Mouse (Mus musculus): ENCODE measurements around the gene Fndc11. TPM values are rescaled to one million over a fixed set of nuclear protein-coding genes. Genes with fewer than 3 reads are reported as not detected.
"Not testable (repeated sequence)": the region's sequence is repeated elsewhere in the genome, so short reads cannot be mapped to it uniquely, and the experiment has no call there.

The Fndc11 gene
- polyA plus RNA-seq, 1 experiment from 2014 or later, result not detected

DNA sequence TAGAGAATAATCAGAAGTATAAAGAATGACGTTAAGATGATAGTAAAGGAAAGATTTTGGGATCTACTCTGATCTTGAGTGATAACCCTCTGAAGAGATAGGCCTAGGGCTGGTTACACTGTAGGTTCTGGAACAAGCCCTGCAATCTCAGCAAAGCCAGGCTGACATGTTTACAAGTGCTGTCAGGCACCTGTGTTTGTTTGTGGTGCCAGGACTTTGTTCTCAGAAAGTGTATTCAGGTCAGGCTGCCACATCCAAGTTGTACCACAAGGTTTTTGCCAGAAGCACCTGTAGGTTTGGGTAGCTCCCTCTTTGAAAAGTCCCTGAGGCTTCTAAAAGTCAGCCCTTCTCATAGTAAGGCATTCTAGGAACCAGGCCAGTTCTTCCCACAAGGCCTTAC lies 30.5 kb upstream of the Fndc11 start:
- Histone ChIP-seq H3K4me2 (ENCODE audit: low read length) (no peak overlapping the region), H3K4me1 (replicated peaks; ENCODE audit: control insufficient read depth, insufficient read depth, low read length) (peaks cover 8% of the 10 kb centered on the region), H3K27ac (ENCODE audit: low read depth) (no peak overlapping the region), H3K27me3 (replicated peaks; ENCODE audit: control insufficient read depth, insufficient read depth, low read length) (no peaks in the 10 kb centered on the region), H3K9me3 (ENCODE audit: control insufficient read depth, low read length) (no peaks in the 10 kb centered on the region), H3K4me3 (ENCODE audit: low read depth, low read length) (no peak overlapping the region), H3K36me3 (ENCODE audit: control insufficient read depth, insufficient read depth, low read length) (peaks cover 9% of the 10 kb centered on the region), H3K9ac (ENCODE audit: low read length) (no peak overlapping the region)
- WGBS, result 94% methylated on average over 1 of the region's 1 CpGs
- ATAC-seq (replicated peaks; ENCODE audit: low FRiP score, low TSS enrichment, low read depth) (no peak), DNase-seq (ENCODE audit: low spot score) (no peak)

DNA sequence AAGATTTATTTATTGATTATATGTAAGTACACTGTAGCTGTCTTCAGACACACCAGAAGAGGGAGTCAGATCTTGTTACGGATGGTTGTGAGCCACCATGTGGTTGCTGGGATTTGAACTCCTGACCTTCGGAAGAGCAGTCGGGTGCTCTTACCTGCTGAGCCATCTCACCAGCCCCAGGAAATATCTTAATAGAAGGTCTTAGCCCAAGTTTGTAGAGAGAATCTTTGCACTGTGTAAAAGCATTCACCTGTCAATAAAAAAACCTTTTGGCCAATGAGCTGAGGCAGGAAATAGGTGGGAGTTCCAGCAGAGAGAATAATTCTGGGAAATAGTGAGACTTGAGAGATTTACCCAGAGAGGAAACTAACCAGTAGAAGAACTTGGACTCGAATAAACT lies 28.4 kb upstream of the Fndc11 start:
- WGBS, result 71% methylated on average over 4 of the region's 4 CpGs
- DNase-seq (ENCODE audit: low spot score), result not testable (repeated sequence)

GRCm38 (mm10) chr2:181191936-181192335 lies 27.9 kb upstream of the Fndc11 start:
- DNase-seq (ENCODE audit: low spot score) (no peak), ATAC-seq (replicated peaks; ENCODE audit: low FRiP score, low TSS enrichment, low read depth) (no peak)
- Histone ChIP-seq H3K9ac (ENCODE audit: low read length) (no peak overlapping the region), H3K4me1 (replicated peaks; ENCODE audit: control insufficient read depth, insufficient read depth, low read length) (peaks cover 8% of the 10 kb centered on the region), H3K4me3 (ENCODE audit: low read depth, low read length) (no peak overlapping the region), H3K4me2 (ENCODE audit: low read length) (no peak overlapping the region), H3K9me3 (ENCODE audit: control insufficient read depth, low read length) (no peaks in the 10 kb centered on the region), H3K27me3 (replicated peaks; ENCODE audit: control insufficient read depth, insufficient read depth, low read length) (no peaks in the 10 kb centered on the region), H3K27ac (ENCODE audit: low read depth) (no peak overlapping the region), H3K36me3 (ENCODE audit: control insufficient read depth, insufficient read depth, low read length) (peaks cover 9% of the 10 kb centered on the region)
- WGBS, result 63% methylated on average over 4 of the region's 4 CpGs

More for the DNA sequence above, 28.4 kb upstream of the Fndc11 start:
- H3K27me3 ChIP-seq (replicated peaks; ENCODE audit: control insufficient read depth, insufficient read depth, low read length); H3K9ac ChIP-seq (ENCODE audit: low read length); ATAC-seq (replicated peaks; ENCODE audit: low FRiP score, low TSS enrichment, low read depth); H3K4me2 ChIP-seq (ENCODE audit: low read length); H3K36me3 ChIP-seq (ENCODE audit: control insufficient read depth, insufficient read depth, low read length); H3K27ac ChIP-seq (ENCODE audit: low read depth); H3K9me3 ChIP-seq (ENCODE audit: control insufficient read depth, low read length); H3K4me1 ChIP-seq (replicated peaks; ENCODE audit: control insufficient read depth, insufficient read depth, low read length); H3K4me3 ChIP-seq (ENCODE audit: low read depth, low read length): not testable (repeated sequence)

- Histone ChIP-seq H3K4me2 (ENCODE audit: low read length) (no peak overlapping the region), H3K27me3 (replicated peaks; ENCODE audit: control insufficient read depth, insufficient read depth, low read length) (no peaks in the 10 kb centered on the region), H3K4me1 (replicated peaks; ENCODE audit: control insufficient read depth, insufficient read depth, low read length) (peaks cover 8% of the 10 kb centered on the region), H3K9me3 (ENCODE audit: control insufficient read depth, low read length) (no peaks in the 10 kb centered on the region), H3K9ac (ENCODE audit: low read length) (no peak overlapping the region), H3K4me3 (ENCODE audit: low read depth, low read length) (no peak overlapping the region), H3K27ac (ENCODE audit: low read depth) (no peak overlapping the region), H3K36me3 (ENCODE audit: control insufficient read depth, insufficient read depth, low read length) (peaks cover 9% of the 10 kb centered on the region)
- DNase-seq (ENCODE audit: low spot score) (no peak), ATAC-seq (replicated peaks; ENCODE audit: low FRiP score, low TSS enrichment, low read depth) (no peak)
- 75% methylated on average over 3 of the region's 3 CpGs for WGBS
Measured at GRCm38 (mm10) chr2:181193044-181193443, 26.8 kb upstream of the Fndc11 start.

DNA sequence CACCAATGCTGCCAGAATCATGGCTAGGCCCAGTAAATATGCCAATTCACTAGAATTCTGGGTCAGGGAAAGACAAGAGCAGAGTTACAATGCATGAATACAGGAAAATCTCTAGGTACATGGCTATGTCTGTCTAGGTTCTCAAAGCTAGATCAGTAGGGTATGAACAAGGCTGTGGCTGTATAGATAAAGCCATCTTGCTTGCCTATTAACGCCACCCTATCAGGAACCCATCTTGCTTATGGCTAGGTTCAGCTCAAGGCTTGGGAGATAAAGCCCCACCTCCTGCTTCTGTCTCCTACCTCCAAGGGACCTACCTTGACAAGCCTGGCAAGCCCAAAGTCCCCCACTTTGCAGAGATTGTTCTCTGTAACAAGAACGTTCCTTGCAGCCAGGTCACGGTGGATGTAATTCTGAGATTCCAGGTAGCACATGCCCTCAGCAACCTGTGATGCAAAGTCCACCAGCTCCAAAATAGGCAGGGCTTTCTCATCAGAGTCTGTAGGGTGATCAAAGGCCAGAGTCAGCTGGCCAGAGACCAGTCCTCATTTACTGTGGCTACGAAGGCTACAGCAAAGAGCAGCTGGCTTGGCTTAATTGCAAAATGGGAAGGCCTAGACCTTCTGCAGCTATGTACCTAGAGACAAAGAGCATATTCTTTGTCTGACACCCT lies 23.0 kb upstream of the Fndc11 start:
- no peaks in the 10 kb centered on the region for H3K4me1 ChIP-seq (replicated peaks; ENCODE audit: control insufficient read depth, insufficient read depth, low read length)
- no peaks in the 10 kb centered on the region for H3K9me3 ChIP-seq (ENCODE audit: control insufficient read depth, low read length)
- WGBS, result 79% methylated on average over 4 of the region's 4 CpGs
- H3K36me3 ChIP-seq (ENCODE audit: control insufficient read depth, insufficient read depth, low read length), result no peaks in the 10 kb centered on the region
- H3K4me2 ChIP-seq (ENCODE audit: low read length), result no peak overlapping the region
- H3K9ac ChIP-seq (ENCODE audit: low read length), result no peak overlapping the region
- H3K27ac ChIP-seq (ENCODE audit: low read depth), result no peak overlapping the region
- ATAC-seq (replicated peaks; ENCODE audit: low FRiP score, low TSS enrichment, low read depth), result no peak
- H3K4me3 ChIP-seq (ENCODE audit: low read depth, low read length), result no peak overlapping the region
- no peak for DNase-seq (ENCODE audit: low spot score)
- no peaks in the 10 kb centered on the region for H3K27me3 ChIP-seq (replicated peaks; ENCODE audit: control insufficient read depth, insufficient read depth, low read length)

DNA sequence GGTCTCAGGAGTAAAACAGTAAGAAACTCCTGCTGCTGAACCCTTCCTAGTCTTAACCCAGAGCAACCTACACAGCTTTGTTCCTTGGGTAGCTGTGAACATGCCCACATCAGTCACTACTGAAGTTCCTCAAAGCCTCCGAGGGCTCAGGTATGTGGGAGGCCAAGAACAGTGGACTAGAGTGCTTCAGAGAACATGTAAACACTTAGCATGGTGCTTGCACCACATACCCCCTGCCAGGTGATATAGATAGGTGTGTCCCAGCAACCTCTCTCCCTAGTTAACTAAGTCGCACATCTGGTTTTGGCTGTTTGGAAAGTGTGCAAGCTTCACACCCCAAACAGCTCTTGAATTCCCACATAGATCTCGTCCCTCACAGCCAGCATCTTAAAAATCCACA lies 18.2 kb upstream of the Fndc11 start:
- no peaks in the 10 kb centered on the region for H3K36me3 ChIP-seq (ENCODE audit: control insufficient read depth, insufficient read depth, low read length)

DNA sequence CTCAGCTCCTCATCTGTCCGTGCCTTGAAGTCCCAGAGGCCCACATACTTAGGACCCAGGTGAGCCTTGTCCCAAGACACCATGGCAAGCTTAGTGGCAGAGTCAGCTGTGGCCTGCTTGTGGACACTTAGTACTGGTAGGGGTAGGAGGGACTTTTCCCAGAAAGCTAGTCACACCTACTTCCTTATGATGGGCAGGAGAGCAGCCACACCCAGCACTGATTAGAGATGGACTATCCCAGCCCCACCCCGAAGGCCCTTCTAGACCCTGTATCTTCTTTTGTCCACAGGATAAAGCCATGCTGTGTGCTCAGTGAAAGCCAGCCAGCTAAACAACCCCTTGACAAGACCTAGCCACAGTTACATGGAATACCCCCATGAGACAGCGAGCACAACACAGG lies 17.4 kb upstream of the Fndc11 start, which contains the start of gene Ptk6:
Gene Ptk6 (minus strand): TSS at position 368 of the 400 bp plus-strand sequence.
- DNase-seq (ENCODE audit: low spot score) (no peak), ATAC-seq (replicated peaks; ENCODE audit: low FRiP score, low TSS enrichment, low read depth) (no peak)
- H3K9me3 ChIP-seq (ENCODE audit: control insufficient read depth, low read length), result no peaks in the 10 kb centered on the region
- H3K9ac ChIP-seq (ENCODE audit: low read length), result no peak within 1 kb of the TSS
- no peak within 1 kb of the TSS for H3K4me2 ChIP-seq (ENCODE audit: low read length)
- no peak within 1 kb of the TSS for H3K27ac ChIP-seq (ENCODE audit: low read depth)
- no peaks in the 10 kb centered on the region for H3K27me3 ChIP-seq (replicated peaks; ENCODE audit: control insufficient read depth, insufficient read depth, low read length)
- H3K4me1 ChIP-seq (replicated peaks; ENCODE audit: control insufficient read depth, insufficient read depth, low read length), result no peaks in the 10 kb centered on the region
- H3K4me3 ChIP-seq (ENCODE audit: low read depth, low read length), result no peak within 1 kb of the TSS
- no peaks in the 10 kb centered on the region for H3K36me3 ChIP-seq (ENCODE audit: control insufficient read depth, insufficient read depth, low read length)
- 86% methylated on average over 3 of the region's 3 CpGs for WGBS

More for the DNA sequence above, 18.2 kb upstream of the Fndc11 start:
- Histone ChIP-seq H3K27me3 (replicated peaks; ENCODE audit: control insufficient read depth, insufficient read depth, low read length) (no peaks in the 10 kb centered on the region), H3K9ac (ENCODE audit: low read length) (no peak overlapping the region), H3K27ac (ENCODE audit: low read depth) (no peak overlapping the region), H3K4me2 (ENCODE audit: low read length) (no peak overlapping the region), H3K4me3 (ENCODE audit: low read depth, low read length) (no peak overlapping the region), H3K9me3 (ENCODE audit: control insufficient read depth, low read length) (no peaks in the 10 kb centered on the region), H3K4me1 (replicated peaks; ENCODE audit: control insufficient read depth, insufficient read depth, low read length) (no peaks in the 10 kb centered on the region)
- 55% methylated on average over 3 of the region's 3 CpGs for WGBS
- no peak for DNase-seq (ENCODE audit: low spot score)
- ATAC-seq (replicated peaks; ENCODE audit: low FRiP score, low TSS enrichment, low read depth), result no peak

DNA sequence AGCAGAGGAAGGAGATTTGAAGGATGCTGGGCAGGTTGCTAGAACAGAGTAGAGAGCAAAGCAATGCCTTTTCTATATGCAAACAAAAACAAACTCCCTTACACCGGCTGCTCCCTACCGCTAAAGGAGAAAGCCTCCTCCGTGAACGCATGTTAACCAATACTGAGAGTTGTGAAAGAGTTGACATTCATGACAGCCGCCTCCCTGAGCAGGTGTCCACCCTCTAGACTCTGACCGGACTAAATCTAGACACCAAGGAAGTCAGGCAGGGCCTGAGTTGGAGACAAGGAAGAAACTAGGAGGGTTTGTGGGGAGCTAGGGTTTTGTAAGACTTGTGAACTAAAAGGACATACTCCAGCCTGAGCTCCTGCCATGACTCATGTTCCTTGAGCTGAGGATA lies 16.9 kb upstream of the Fndc11 start:
- WGBS, result 77% methylated on average over 6 of the region's 6 CpGs
- Histone ChIP-seq H3K27ac (ENCODE audit: low read depth) (no peak overlapping the region), H3K4me3 (ENCODE audit: low read depth, low read length) (no peak overlapping the region), H3K4me2 (ENCODE audit: low read length) (no peak overlapping the region), H3K9ac (ENCODE audit: low read length) (no peak overlapping the region), H3K4me1 (replicated peaks; ENCODE audit: control insufficient read depth, insufficient read depth, low read length) (no peaks in the 10 kb centered on the region), H3K27me3 (replicated peaks; ENCODE audit: control insufficient read depth, insufficient read depth, low read length) (no peaks in the 10 kb centered on the region), H3K9me3 (ENCODE audit: control insufficient read depth, low read length) (no peaks in the 10 kb centered on the region), H3K36me3 (ENCODE audit: control insufficient read depth, insufficient read depth, low read length) (no peaks in the 10 kb centered on the region)
- DNase-seq (ENCODE audit: low spot score) (no peak), ATAC-seq (replicated peaks; ENCODE audit: low FRiP score, low TSS enrichment, low read depth) (no peak)

DNA sequence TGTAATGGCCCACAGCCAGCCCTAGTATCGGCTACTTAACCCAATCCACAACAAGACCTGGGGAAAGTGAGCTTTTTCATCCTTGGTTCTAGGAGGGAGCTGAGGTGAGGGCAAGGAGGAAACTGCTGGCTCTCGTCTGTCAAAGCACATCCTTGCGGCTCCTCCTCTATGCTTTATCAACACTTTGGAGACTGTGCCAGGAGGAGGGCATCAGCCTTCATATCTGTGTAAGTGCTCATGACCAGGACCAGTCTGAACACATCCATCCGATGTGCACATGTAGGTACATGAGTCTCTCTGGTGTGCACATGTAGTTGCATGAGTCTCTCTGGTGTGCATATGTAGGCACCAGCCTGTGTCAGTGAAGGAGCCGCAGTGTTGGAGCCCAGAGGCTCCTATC lies 14.1 kb upstream of the Fndc11 start:
- Histone ChIP-seq H3K9ac (ENCODE audit: low read length) (no peak overlapping the region), H3K9me3 (ENCODE audit: control insufficient read depth, low read length) (no peaks in the 10 kb centered on the region), H3K4me3 (ENCODE audit: low read depth, low read length) (no peak overlapping the region), H3K4me2 (ENCODE audit: low read length) (no peak overlapping the region), H3K27ac (ENCODE audit: low read depth) (no peak overlapping the region), H3K36me3 (ENCODE audit: control insufficient read depth, insufficient read depth, low read length) (no peaks in the 10 kb centered on the region), H3K4me1 (replicated peaks; ENCODE audit: control insufficient read depth, insufficient read depth, low read length) (no peaks in the 10 kb centered on the region), H3K27me3 (replicated peaks; ENCODE audit: control insufficient read depth, insufficient read depth, low read length) (no peaks in the 10 kb centered on the region)
- ATAC-seq (replicated peaks; ENCODE audit: low FRiP score, low TSS enrichment, low read depth), result no peak
- DNase-seq (ENCODE audit: low spot score), result no peak
- 81% methylated on average over 5 of the region's 5 CpGs for WGBS

Data from intestine, embryonic 14.5 days (tissue).